Mouse (Mus musculus): ENCODE data around the gene Kcnq1. TPM values are rescaled to one million over a fixed set of nuclear protein-coding genes. Genes with fewer than 3 reads are reported as not detected.

The Kcnq1 gene
- total and polyA plus RNA-seq, 3 experiments = 0.63 to 0.96 TPM; not detected in 1

GRCm38 (mm10) chr7:143469946-143470345 lies 363.8 kb downstream of the Kcnq1 start:
- peak overlapping the region in 1 of 2 experiments; percentile 19; a peak in 1 of 4 replicates for H3K4me3 ChIP-seq (ENCODE audit: control insufficient read depth in 1 of 2, insufficient read depth in 1 of 2, low read depth in 2 of 2, low read length in 2 of 2)
- peaks cover 0 to 13% of the 10 kb centered on the region in 2 experiments; a peak in 2 of 4 replicates for H3K36me3 ChIP-seq (ENCODE audit: control insufficient read depth in 1 of 2, insufficient read depth in 2 of 2, low read length in 2 of 2)
- H3K9ac ChIP-seq (ENCODE audit: control insufficient read depth, low read depth, low read length, poor library complexity, severe bottlenecking) = 0 out of 2 replicates have a peak overlapping the region, but pooled peaks have one; percentile 28
- peaks cover 7 to 33% of the 10 kb centered on the region in 2 experiments for H3K4me1 ChIP-seq (ENCODE audit: control insufficient read depth in 1 of 2, insufficient read depth in 2 of 2, low read length in 2 of 2)
- peak; percentile 85 for DNase-seq (ENCODE audit: low read depth, low spot score)
- H3K79me2 ChIP-seq (ENCODE audit: control insufficient read depth, insufficient read depth, low read length, poor library complexity) = peaks cover 7% of the 10 kb centered on the region; the same call in 1 of the 2 replicates
- H3K27ac ChIP-seq (ENCODE audit: control insufficient read depth, low read depth, low read length) = no peak overlapping the region
- H3K27me3 ChIP-seq (ENCODE audit: control insufficient read depth in 1 of 2, insufficient read depth in 2 of 2, low read length in 2 of 2) = no peaks in the 10 kb centered on the region
- no peaks in the 10 kb centered on the region for H3K9me3 ChIP-seq (replicated peaks; ENCODE audit: insufficient read depth, low read length)
- TF ChIP-seq POLR2AphosphoS5 (IDR thresholded peaks at IDR 0.05; ENCODE audit: borderline replicate concordance, low read depth, low read length) (no peak), ZC3H11A (IDR thresholded peaks at IDR 0.05; ENCODE audit: low read depth, low read length) (peak; percentile 66), MXI1 (IDR thresholded peaks at IDR 0.05; ENCODE audit: low read depth, low read length) (0 out of 2 replicates have a peak, but pooled peaks have one; percentile 26), CHD2 (IDR thresholded peaks at IDR 0.05; ENCODE audit: low read length) (no peak), JUND (IDR thresholded peaks at IDR 0.05; ENCODE audit: low read depth, low read length) (no peak), SIN3A (IDR thresholded peaks at IDR 0.05; ENCODE audit: low read length) (peak; percentile 30; the same call in 1 of the 2 replicates), MAZ (IDR thresholded peaks at IDR 0.05; ENCODE audit: low read depth, low read length) (no peak), ZNF384 (IDR thresholded peaks at IDR 0.05; ENCODE audit: low read depth, low read length) (no peak), TCF12 (IDR thresholded peaks at IDR 0.05; ENCODE audit: low read depth, low read length) (no peak), POLR2AphosphoS2 (IDR thresholded peaks at IDR 0.05; ENCODE audit: low read length) (no peak), CTCF (IDR thresholded peaks at IDR 0.05 in 2 of 3, conservative IDR thresholded peaks at IDR 0.05 in 1 of 3; ENCODE audit: control insufficient read depth in 1 of 3, insufficient read depth in 1 of 3, low read depth in 2 of 3, low read length in 3 of 3, poor library complexity in 1 of 3, severe bottlenecking in 1 of 3) (peak; percentile 86 to 95 (median 92)), TBP (IDR thresholded peaks at IDR 0.05; ENCODE audit: low read depth, low read length) (no peak), POLR2A (IDR thresholded peaks at IDR 0.05; ENCODE audit: control insufficient read depth in 1 of 2, insufficient read depth in 1 of 2, low read depth in 1 of 2, low read length in 2 of 2, poor library complexity in 1 of 2) (no peak), MYB (IDR thresholded peaks at IDR 0.05; ENCODE audit: low read depth, low read length) (no peak), HCFC1 (IDR thresholded peaks at IDR 0.05; ENCODE audit: low read depth, low read length) (no peak), MAX (IDR thresholded peaks at IDR 0.05; ENCODE audit: low read length) (peak; percentile 27; the same call in 1 of the 2 replicates), ELF1 (IDR thresholded peaks at IDR 0.05; ENCODE audit: low read depth, low read length) (peak; percentile 47; the same call in 1 of the 2 replicates), RAD21 (IDR thresholded peaks at IDR 0.05; ENCODE audit: low read depth, low read length) (peak; percentile 70), E2F4 (IDR thresholded peaks at IDR 0.05; ENCODE audit: borderline replicate concordance, low read depth, low read length) (no peak), UBTF (IDR thresholded peaks at IDR 0.05; ENCODE audit: borderline replicate concordance, insufficient read depth, low read depth, low read length) (no peak), BHLHE40 (IDR thresholded peaks at IDR 0.05; ENCODE audit: borderline replicate concordance, low read depth, low read length) (no peak), ZMIZ1 (IDR thresholded peaks at IDR 0.05; ENCODE audit: low read depth, low read length) (no peak), GATA1 (IDR thresholded peaks at IDR 0.05; ENCODE audit: low read depth, low read length) (no peak), NRF1 (IDR thresholded peaks at IDR 0.05; ENCODE audit: insufficient read depth, low read depth, low read length, poor library complexity, severe bottlenecking) (no peak), NELFE (IDR thresholded peaks at IDR 0.05; ENCODE audit: low read depth, low read length) (no peak), TAL1 (IDR thresholded peaks at IDR 0.05; ENCODE audit: low read length) (no peak), ZKSCAN1 (IDR thresholded peaks at IDR 0.05; ENCODE audit: low read depth, low read length) (no peak), USF2 (IDR thresholded peaks at IDR 0.05; ENCODE audit: borderline replicate concordance in 1 of 2, insufficient read depth in 1 of 2, low read depth in 1 of 2, low read length in 2 of 2) (no peak), ETS1 (IDR thresholded peaks at IDR 0.05; ENCODE audit: low read depth, low read length) (no peak), USF1 (IDR thresholded peaks at IDR 0.05; ENCODE audit: low read depth, low read length) (no peak), GABPA (IDR thresholded peaks at IDR 0.05; ENCODE audit: low read depth, low read length) (no peak), SMC3 (IDR thresholded peaks at IDR 0.05; ENCODE audit: low read depth, low read length) (peak; percentile 87), CHD1 (IDR thresholded peaks at IDR 0.05; ENCODE audit: low read depth, low read length) (no peak), MYC (IDR thresholded peaks at IDR 0.05; ENCODE audit: low read depth, low read length) (no peak), MEF2A (IDR thresholded peaks at IDR 0.05; ENCODE audit: extremely low read depth, insufficient replicate concordance, low read depth, low read length, poor library complexity, severe bottlenecking) (no peak)

All from MEL (cell line).